8 mouse cellular contexts compared by ENCODE assay signal in genomic region chr15:90678985-90679759, GRCm38 (mm10). TPM values are rescaled to one million over a fixed set of nuclear protein-coding genes. Genes with fewer than 3 reads are reported as not detected.
DNase-seq lines count a peak whose midpoint lies in the region; TF ChIP-seq lines count a peak whose summit lies in the region.

Cpne8 (minus strand) TSS chr15:90679432.

- under 1% methylated on average over 52 of the region's 56 CpGs for WGBS in embryonic facial prominence, embryonic 10.5 days
- whole genome bisulfite sequencing in limb, embryonic 10.5 days = under 1% methylated on average over 52 of the region's 56 CpGs
- WGBS in midbrain, embryonic 10.5 days = under 1% methylated on average over 48 of the region's 56 CpGs
- WGBS in small intestine, adult 2 months = 1% methylated on average over 52 of the region's 56 CpGs

- H3K36me3 ChIP-seq in embryonic facial prominence, embryonic 10.5 days (replicated peaks) = no peaks in the 10 kb centered on the region
- no peaks in the 10 kb centered on the region for H3K36me3 ChIP-seq in limb, embryonic 10.5 days
- H3K36me3 ChIP-seq in midbrain, embryonic 10.5 days = no peaks in the 10 kb centered on the region
- no peaks in the 10 kb centered on the region for H3K36me3 ChIP-seq in small intestine, adult 2 months (ENCODE audit: control insufficient read depth, insufficient read depth, low read length)

- TF ChIP-seq CTCF in small intestine, adult 2 months (IDR thresholded peaks at IDR 0.05; ENCODE audit: extremely low read depth, insufficient read length, insufficient replicate concordance, low read depth, low read length) = no peak

- H3K9me3 ChIP-seq in embryonic facial prominence, embryonic 10.5 days = no peaks in the 10 kb centered on the region
- no peaks in the 10 kb centered on the region for H3K9me3 ChIP-seq in limb, embryonic 10.5 days (replicated peaks)
- no peaks in the 10 kb centered on the region for H3K9me3 ChIP-seq in midbrain, embryonic 10.5 days (replicated peaks)

- peak; percentile 85 for DNase-seq in adrenal gland, postnatal 14 days
- peak; percentile 78 for DNase-seq in embryonic facial prominence, embryonic 10.5 days (ENCODE audit: low spot score)
- peak; percentile 99 for DNase-seq in heart, adult 11 months
- peak; percentile 66 for DNase-seq in kidney, adult 11 months
- DNase-seq in limb, embryonic 10.5 days (ENCODE audit: low spot score) = peak; percentile 77
- peak; percentile 76 for DNase-seq in midbrain, embryonic 10.5 days (ENCODE audit: low spot score)
- no peak for DNase-seq in natural killer cell, adult 2 months (ENCODE audit: low spot score in 2 of 2)

- H3K4me3 ChIP-seq in embryonic facial prominence, embryonic 10.5 days = peak within 1 kb of the TSS; percentile 63
- H3K4me3 ChIP-seq in limb, embryonic 10.5 days = peak within 1 kb of the TSS; percentile 66
- peak within 1 kb of the TSS; percentile 70 for H3K4me3 ChIP-seq in midbrain, embryonic 10.5 days
- peak within 1 kb of the TSS; percentile 64 for H3K4me3 ChIP-seq in small intestine, adult 2 months (ENCODE audit: low read depth, low read length)

- H3K27me3 ChIP-seq in embryonic facial prominence, embryonic 10.5 days (replicated peaks; ENCODE audit: low read depth, poor library complexity, severe bottlenecking) = peaks cover 27% of the 10 kb centered on the region
- peaks cover 25% of the 10 kb centered on the region for H3K27me3 ChIP-seq in limb, embryonic 10.5 days (ENCODE audit: low read depth, poor library complexity, severe bottlenecking)
- peaks cover 35% of the 10 kb centered on the region for H3K27me3 ChIP-seq in midbrain, embryonic 10.5 days (ENCODE audit: low read depth, poor library complexity, severe bottlenecking)
- no peaks in the 10 kb centered on the region for H3K27me3 ChIP-seq in small intestine, adult 2 months (ENCODE audit: control insufficient read depth, insufficient read depth, low read length)

- peaks cover 26% of the 10 kb centered on the region for H3K4me1 ChIP-seq in embryonic facial prominence, embryonic 10.5 days
- H3K4me1 ChIP-seq in limb, embryonic 10.5 days = peaks cover 17% of the 10 kb centered on the region
- H3K4me1 ChIP-seq in midbrain, embryonic 10.5 days = peaks cover 23% of the 10 kb centered on the region
- H3K4me1 ChIP-seq in small intestine, adult 2 months (ENCODE audit: control insufficient read depth, insufficient read depth, insufficient read length, low read length) = no peaks in the 10 kb centered on the region

- peak within 1 kb of the TSS; percentile 72 for H3K27ac ChIP-seq in embryonic facial prominence, embryonic 10.5 days (replicated peaks)
- peak within 1 kb of the TSS; percentile 12 for H3K27ac ChIP-seq in limb, embryonic 10.5 days
- peak within 1 kb of the TSS; percentile 75 for H3K27ac ChIP-seq in midbrain, embryonic 10.5 days (replicated peaks)
- H3K27ac ChIP-seq in small intestine, adult 2 months (ENCODE audit: insufficient read depth, low read depth, low read length) = no peak within 1 kb of the TSS

- TF ChIP-seq POLR2A in small intestine, adult 2 months (IDR thresholded peaks at IDR 0.05; ENCODE audit: low read depth, low read length) = no peak

RNA-seq across cellular contexts. Expression of gene Cpne8, which starts in this region (rescaled TPM):
- 8.2 and 11.3 TPM in 2 replicates for total RNA-seq in adrenal gland, postnatal 14 days (2021)
- polyA plus RNA-seq in embryonic facial prominence, embryonic 10.5 days (2016; fragmentation: Nextera tagmentation; extraction: Ambion mirVana) = 3.0 and 4.0 TPM in 2 replicates
- 2.9 TPM in 2 replicates for polyA plus RNA-seq in limb, embryonic 10.5 days (2016; fragmentation: Nextera tagmentation; extraction: Ambion mirVana)
- polyA plus RNA-seq in midbrain, embryonic 10.5 days (2016; fragmentation: Nextera tagmentation; extraction: Ambion mirVana) = 5.1 and 5.2 TPM in 2 replicates
- 1.4 and 3.8 TPM in 2 replicates for polyA plus RNA-seq in small intestine, adult 2 months (2012; rRNA removed)

Comparison
In these comparisons a context has a peak if more than half of its experiments do, and no peak if none do; other contexts are left out.
1. DNase-seq: peak in adrenal gland, postnatal 14 days (single experiment), embryonic facial prominence, embryonic 10.5 days (single experiment), heart, adult 11 months (single experiment), kidney, adult 11 months (single experiment), limb, embryonic 10.5 days (single experiment) and midbrain, embryonic 10.5 days (single experiment); none in natural killer cell, adult 2 months (0 of 2).
2. Peak in every context shown above with its lines, with median percentiles within 50 percentile points of each other: H3K4me3 ChIP-seq.